Mouse (Mus musculus) neural tube, embryonic 13.5 days (tissue): ENCODE results near the gene Cplx3. TPM values are rescaled to one million over a fixed set of nuclear protein-coding genes. Genes with fewer than 3 reads are reported as not detected.

Source experiments
- ATAC-seq: fragments of 200-750 bp; cut with Nextera tagmentation; 2 replicates; pipeline ENCODE4 v1.8.0; 2017; ENCODE audit warnings: low read depth, mild to moderate bottlenecking, moderate TSS enrichment, moderate library complexity
- H3K27ac ChIP-seq: fragments of 300-500 bp; sonication (generic); replicated peaks from 2 replicates; pipeline ENCODE4 v1.5.1; 2015; ENCODE audit warnings: moderate library complexity, mild to moderate bottlenecking, inconsistent platforms
- H3K27me3 ChIP-seq: fragments of 300-500 bp; sonication (generic); 2 replicates; pipeline ENCODE4 v1.6.1; 2015; ENCODE audit warnings: mild to moderate bottlenecking, inconsistent platforms
- H3K36me3 ChIP-seq: fragments of 300-500 bp; sonication (generic); 2 replicates; pipeline ENCODE4 v1.6.1; 2015; ENCODE audit warnings: mild to moderate bottlenecking, inconsistent platforms
- H3K4me1 ChIP-seq: fragments of 300-500 bp; sonication (generic); replicated peaks from 2 replicates; pipeline ENCODE4 v1.6.1; 2015; ENCODE audit warnings: inconsistent platforms
- H3K4me2 ChIP-seq: fragments of 300-500 bp; sonication (generic); 2 replicates; pipeline ENCODE4 v1.6.1; 2015; ENCODE audit warnings: inconsistent platforms, mild to moderate bottlenecking, moderate library complexity
- H3K4me3 ChIP-seq: fragments of 300-500 bp; sonication (generic); 2 replicates; pipeline ENCODE4 v1.5.1; 2015; ENCODE audit warnings: mild to moderate bottlenecking, inconsistent platforms
- H3K9ac ChIP-seq: fragments of 300-500 bp; sonication (generic); 2 replicates; pipeline ENCODE4 v1.6.1; 2015; ENCODE audit warnings: moderate library complexity, mild to moderate bottlenecking, inconsistent platforms
- H3K9me3 ChIP-seq: fragments of 300-500 bp; sonication (generic); 2 replicates; pipeline ENCODE4 v1.6.1; 2016; ENCODE audit warnings: inconsistent platforms
- WGBS: fragments of 180-500 bp; shearing (Covaris S2); methylation state at CpG from one replicate; pipeline ENCODE4 v1.1.7; 2015; 5-methylcytosine and 5-hydroxymethylcytosine counted together
- polyA plus RNA-seq: library from polyadenylated mRNA; unstranded; fragments of >200 nt; fragmentation: Nextera tagmentation; extraction: Ambion mirVana; gene quantifications from 2 replicates; pipeline ENCODE4 v1.2.1, GENCODE M21; 2015

Gene Cplx3
- polyA plus RNA-seq = not detected in 2 replicates

DNA sequence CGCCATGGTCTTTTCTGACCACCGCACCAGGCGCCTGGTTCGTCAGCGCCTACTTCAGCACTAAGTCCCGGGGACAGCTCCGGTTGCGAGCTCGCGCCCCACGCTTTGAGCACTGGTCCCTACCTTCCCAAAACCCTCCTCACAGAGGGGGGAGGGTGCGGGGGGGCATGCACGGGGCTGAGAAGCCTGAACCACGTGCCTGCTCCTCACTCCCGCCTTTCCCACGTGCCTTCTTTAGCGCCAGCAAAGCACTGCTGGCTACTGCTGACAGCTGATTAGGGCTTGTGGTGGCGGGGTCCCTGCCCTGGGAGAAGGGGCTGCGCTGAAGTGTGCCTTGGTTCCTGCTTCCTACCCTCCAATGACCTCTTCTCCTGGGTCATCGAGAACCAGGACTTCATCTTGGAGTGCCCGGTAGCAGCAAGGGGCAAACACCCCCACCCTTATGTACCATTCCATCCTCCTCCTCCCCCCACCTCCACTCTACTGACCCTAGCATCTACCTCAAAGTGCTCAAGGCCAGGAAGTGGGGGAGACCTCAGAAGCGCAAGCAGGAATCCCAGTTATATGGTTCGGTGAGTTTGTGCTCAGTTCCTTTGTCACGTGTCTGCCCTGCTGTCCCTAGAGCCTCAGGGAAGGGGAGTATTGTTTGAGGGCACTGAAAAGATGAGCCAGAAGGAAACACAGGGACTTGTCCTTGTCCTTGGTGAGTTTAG lies at the start of gene Cplx3:
Gene Cplx3, minus strand, starts transcription at position 143 of the 713 bp plus-strand sequence.
- H3K9me3 ChIP-seq = no peaks in the 10 kb centered on the region
- WGBS = 5% methylated on average over 24 of the region's 24 CpGs
- no peak within 1 kb of the TSS for H3K9ac ChIP-seq
- H3K27ac ChIP-seq = no peak within 1 kb of the TSS
- peaks cover 43% of the 10 kb centered on the region for H3K27me3 ChIP-seq
- H3K4me3 ChIP-seq = no peak within 1 kb of the TSS
- H3K4me2 ChIP-seq = peak within 1 kb of the TSS; percentile 37
- ATAC-seq = peak; percentile 44
- no peaks in the 10 kb centered on the region for H3K36me3 ChIP-seq
- peaks cover 12% of the 10 kb centered on the region for H3K4me1 ChIP-seq

DNA sequence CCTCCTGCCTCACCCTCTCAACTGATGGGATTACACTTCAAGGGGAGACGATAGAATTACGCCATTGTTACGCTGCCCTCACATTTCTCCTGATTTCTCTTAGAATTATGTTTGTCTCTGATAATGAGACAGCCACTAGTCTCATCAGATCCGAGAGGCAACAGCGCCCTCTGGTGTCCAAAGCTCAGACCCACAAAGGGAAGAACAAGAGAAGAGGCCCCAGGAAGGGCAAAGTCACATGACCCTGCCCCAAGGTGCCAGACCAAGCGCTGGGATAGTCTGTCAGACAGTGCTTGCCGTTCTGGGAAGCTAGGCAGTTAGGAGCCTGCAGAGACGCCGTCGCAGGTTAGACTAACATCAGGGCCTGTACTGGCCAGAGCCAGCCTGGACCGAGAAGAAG lies 49.7 kb upstream of the Cplx3 start:
- H3K27me3 ChIP-seq = peaks cover 5% of the 10 kb centered on the region; the same call in 1 of the 2 replicates
- H3K27ac ChIP-seq = no peak overlapping the region
- no peak overlapping the region for H3K4me3 ChIP-seq
- H3K9me3 ChIP-seq = no peaks in the 10 kb centered on the region
- H3K4me1 ChIP-seq = peaks cover 22% of the 10 kb centered on the region
- peak overlapping the region; percentile 53 for H3K9ac ChIP-seq
- peak overlapping the region; percentile 51 for H3K4me2 ChIP-seq
- peak; percentile 58; the same call in 1 of the 2 replicates for ATAC-seq
- no peaks in the 10 kb centered on the region for H3K36me3 ChIP-seq
- 2% methylated on average over 11 of the region's 11 CpGs for WGBS

DNA sequence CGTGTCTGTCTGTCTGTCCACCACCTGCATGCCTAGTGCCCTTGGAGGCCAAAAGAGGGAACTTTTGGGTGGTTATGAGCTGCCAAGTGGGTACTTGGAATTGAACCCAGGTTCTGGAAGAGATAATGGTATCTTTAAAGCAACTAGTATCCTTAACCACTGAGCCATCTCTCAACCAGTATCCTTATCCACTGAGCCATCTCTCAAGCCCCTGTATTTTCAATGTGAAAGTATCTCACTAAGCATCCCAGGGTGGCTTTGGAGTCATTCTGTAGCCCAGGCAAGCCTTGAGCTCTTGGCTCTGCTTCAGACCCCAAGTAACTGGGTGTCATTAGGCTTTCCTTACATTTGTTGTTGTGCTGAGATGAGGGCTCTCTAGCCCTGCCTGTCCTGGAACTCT lies 48.9 kb upstream of the Cplx3 start:
- 94% methylated on average over 1 of the region's 1 CpGs for WGBS
- H3K9me3 ChIP-seq = no peaks in the 10 kb centered on the region
- no peak overlapping the region for H3K27ac ChIP-seq
- no peak overlapping the region for H3K4me2 ChIP-seq
- H3K36me3 ChIP-seq = no peaks in the 10 kb centered on the region
- peaks cover 5% of the 10 kb centered on the region; the same call in 1 of the 2 replicates for H3K27me3 ChIP-seq
- peaks cover 28% of the 10 kb centered on the region for H3K4me1 ChIP-seq
- no peak overlapping the region for H3K4me3 ChIP-seq
- no peak overlapping the region for H3K9ac ChIP-seq
- ATAC-seq = no peak

DNA sequence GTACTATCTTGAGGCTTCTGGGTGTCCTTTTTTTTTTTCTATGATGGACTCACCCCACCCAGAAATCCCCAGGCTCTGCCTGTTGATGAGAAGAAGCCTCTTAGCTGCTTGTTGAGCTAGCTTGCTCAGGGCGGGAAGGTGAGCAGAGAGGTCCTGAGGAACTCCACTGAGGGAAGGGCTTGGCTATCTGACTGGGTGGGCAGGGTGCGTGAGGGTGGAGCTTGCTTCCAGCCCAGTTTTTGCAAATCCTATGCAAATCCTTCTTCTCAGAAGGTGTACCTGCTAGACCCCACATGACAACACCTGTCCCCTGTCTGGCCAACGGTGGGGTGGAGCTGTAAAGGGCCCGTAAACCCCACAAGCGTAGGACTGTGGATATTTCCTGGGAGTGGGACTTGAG lies 47.2 kb upstream of the Cplx3 start, which contains the start of gene Csk:
Gene Csk, minus strand, starts transcription at position 349 of the 400 bp plus-strand sequence.
- Histone ChIP-seq H3K4me1 (peaks cover 28% of the 10 kb centered on the region), H3K27me3 (peaks cover 5% of the 10 kb centered on the region; the same call in 1 of the 2 replicates), H3K27ac (no peak within 1 kb of the TSS), H3K4me2 (no peak within 1 kb of the TSS), H3K4me3 (no peak within 1 kb of the TSS), H3K9me3 (no peaks in the 10 kb centered on the region), H3K36me3 (no peaks in the 10 kb centered on the region), H3K9ac (peak within 1 kb of the TSS; percentile 22; the same call in 1 of the 2 replicates)
- 59% methylated on average over 5 of the region's 5 CpGs for WGBS
- ATAC-seq = no peak

DNA sequence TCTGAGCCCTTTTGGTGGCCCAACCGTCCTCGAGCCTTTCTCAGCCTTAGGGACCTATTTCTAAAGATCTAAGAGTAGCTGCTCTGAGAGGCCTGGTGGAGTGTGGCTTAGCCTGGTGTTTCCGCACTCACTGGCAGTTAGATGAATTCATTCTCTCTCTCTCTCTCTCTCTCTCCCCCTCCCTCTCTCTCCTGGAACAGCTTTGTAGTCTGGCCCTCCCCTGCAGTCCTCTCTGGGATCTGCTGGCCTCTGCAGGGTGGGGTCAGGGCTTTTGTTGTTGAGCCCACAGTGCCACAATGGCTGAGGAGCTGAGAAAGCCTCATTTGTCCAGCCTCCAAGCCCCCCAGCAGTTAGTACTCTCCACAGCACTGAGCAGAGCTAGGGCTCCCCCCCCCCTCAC lies 46.8 kb upstream of the Cplx3 start:
- Histone ChIP-seq H3K27me3 (peaks cover 5% of the 10 kb centered on the region; the same call in 1 of the 2 replicates), H3K4me3 (no peak overlapping the region), H3K9ac (peak overlapping the region; percentile 22; the same call in 1 of the 2 replicates), H3K27ac (no peak overlapping the region), H3K4me1 (peaks cover 28% of the 10 kb centered on the region), H3K9me3 (no peaks in the 10 kb centered on the region), H3K4me2 (no peak overlapping the region), H3K36me3 (no peaks in the 10 kb centered on the region)
- no peak for ATAC-seq
- WGBS = 15% methylated on average over 3 of the region's 3 CpGs

DNA sequence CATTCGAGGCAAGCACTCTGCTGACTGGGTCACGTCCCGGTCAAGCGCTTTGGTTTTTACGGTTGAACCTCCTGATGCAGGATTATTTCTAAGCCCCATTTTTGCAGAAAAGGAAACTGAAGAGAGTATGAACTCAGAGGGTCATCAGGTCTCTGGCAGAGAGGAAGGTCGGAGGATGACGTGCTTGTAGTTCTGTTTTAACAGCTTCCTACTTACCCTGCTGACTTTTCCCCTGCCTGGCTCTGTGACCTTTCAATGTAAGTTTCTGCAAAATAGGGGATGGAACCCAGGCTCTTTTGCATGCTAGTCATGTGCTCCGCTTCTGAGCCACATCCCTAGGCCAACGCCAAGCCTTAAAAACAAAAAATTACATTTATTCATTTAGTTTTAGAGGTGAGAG lies 46.3 kb upstream of the Cplx3 start:
- 69% methylated on average over 9 of the region's 9 CpGs for WGBS
- no peak overlapping the region for H3K27ac ChIP-seq

DNA sequence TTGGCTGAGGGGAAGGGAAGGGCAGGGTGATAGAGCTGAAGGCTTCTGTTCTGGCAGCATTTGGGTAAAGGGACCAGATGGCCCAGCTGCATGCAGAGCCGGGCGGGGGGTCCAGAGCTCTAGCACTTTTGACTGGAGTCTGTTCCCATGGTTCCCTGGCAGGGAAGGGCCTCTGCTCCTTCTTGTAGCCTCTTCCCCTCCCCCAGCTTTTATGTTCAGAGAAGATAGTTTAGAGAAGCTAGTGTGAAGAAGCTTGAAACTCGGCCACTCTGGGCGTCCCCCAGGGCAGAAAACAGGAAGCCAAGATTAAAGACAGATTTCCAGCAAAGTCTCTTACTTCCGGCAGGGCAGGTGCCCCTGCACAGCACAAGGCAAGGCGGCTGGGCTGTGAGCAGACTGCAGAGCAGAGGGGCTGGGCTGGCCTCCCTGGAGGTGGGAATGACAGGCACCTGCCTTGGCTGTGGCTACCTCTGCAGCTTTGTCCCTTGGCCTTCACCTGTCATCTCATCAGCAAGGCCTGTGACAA lies 44.8 kb upstream of the Cplx3 start:
- H3K36me3 ChIP-seq = no peaks in the 10 kb centered on the region
- ATAC-seq = no peak
- peak overlapping the region; percentile 17; the same call in 1 of the 2 replicates for H3K9ac ChIP-seq
- no peaks in the 10 kb centered on the region for H3K9me3 ChIP-seq
- H3K27ac ChIP-seq = no peak overlapping the region; the same call in 1 of the 2 replicates
- H3K4me3 ChIP-seq = no peak overlapping the region
- 34% methylated on average over 6 of the region's 6 CpGs for WGBS
- H3K4me1 ChIP-seq = peaks cover 24% of the 10 kb centered on the region
- H3K4me2 ChIP-seq = no peak overlapping the region
- peaks cover 5% of the 10 kb centered on the region; the same call in 1 of the 2 replicates for H3K27me3 ChIP-seq

More for the DNA sequence above, 46.3 kb upstream of the Cplx3 start:
- no peaks in the 10 kb centered on the region for H3K9me3 ChIP-seq
- H3K27me3 ChIP-seq = peaks cover 5% of the 10 kb centered on the region; the same call in 1 of the 2 replicates
- H3K9ac ChIP-seq = 0 out of 2 replicates have a peak overlapping the region, but pooled peaks have one; percentile 22
- H3K4me1 ChIP-seq = peaks cover 28% of the 10 kb centered on the region
- H3K4me3 ChIP-seq = no peak overlapping the region
- no peak overlapping the region for H3K4me2 ChIP-seq
- ATAC-seq = no peak
- H3K36me3 ChIP-seq = no peaks in the 10 kb centered on the region

DNA sequence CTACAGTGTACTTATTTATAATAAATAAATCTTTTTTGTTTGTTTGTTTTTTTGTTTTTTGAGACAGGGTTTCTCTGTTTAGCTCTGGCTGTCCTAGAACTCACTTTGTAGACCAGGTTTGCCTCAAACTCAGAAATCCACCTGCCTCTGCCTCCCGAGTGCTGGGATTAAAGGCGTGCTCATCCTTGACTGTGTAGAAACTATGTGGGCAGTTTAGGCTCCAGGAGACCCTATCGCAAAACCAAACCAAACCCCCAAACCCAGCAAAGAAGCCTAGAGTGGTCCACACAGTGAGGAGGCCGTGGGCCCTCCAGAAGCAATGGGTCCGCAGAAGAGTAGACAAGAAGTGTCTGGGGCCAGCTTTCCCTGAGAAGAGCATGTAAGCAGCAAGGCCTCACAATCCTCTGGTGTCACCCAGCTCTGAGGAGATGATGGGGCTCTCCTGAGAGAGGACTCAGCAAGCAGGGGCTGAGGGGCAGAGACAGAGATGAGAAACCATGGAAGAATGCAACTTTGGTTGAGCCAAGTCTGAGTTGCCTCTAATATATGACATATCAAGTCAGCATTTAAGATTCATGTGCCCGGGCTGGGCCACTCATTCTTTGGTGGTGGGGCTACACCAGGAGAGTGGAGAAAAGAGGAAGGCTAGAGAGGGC lies 44.2 kb upstream of the Cplx3 start:
- ATAC-seq = no peak
- Histone ChIP-seq H3K36me3 (no peaks in the 10 kb centered on the region), H3K4me1 (peaks cover 20% of the 10 kb centered on the region), H3K27me3 (peaks cover 5% of the 10 kb centered on the region; the same call in 1 of the 2 replicates), H3K27ac (peak overlapping the region; percentile 13; the same call in 1 of the 2 replicates), H3K9me3 (no peaks in the 10 kb centered on the region), H3K4me3 (no peak overlapping the region), H3K9ac (peak overlapping the region; percentile 17; the same call in 1 of the 2 replicates), H3K4me2 (no peak overlapping the region)
- 90% methylated on average over 6 of the region's 6 CpGs for WGBS

DNA sequence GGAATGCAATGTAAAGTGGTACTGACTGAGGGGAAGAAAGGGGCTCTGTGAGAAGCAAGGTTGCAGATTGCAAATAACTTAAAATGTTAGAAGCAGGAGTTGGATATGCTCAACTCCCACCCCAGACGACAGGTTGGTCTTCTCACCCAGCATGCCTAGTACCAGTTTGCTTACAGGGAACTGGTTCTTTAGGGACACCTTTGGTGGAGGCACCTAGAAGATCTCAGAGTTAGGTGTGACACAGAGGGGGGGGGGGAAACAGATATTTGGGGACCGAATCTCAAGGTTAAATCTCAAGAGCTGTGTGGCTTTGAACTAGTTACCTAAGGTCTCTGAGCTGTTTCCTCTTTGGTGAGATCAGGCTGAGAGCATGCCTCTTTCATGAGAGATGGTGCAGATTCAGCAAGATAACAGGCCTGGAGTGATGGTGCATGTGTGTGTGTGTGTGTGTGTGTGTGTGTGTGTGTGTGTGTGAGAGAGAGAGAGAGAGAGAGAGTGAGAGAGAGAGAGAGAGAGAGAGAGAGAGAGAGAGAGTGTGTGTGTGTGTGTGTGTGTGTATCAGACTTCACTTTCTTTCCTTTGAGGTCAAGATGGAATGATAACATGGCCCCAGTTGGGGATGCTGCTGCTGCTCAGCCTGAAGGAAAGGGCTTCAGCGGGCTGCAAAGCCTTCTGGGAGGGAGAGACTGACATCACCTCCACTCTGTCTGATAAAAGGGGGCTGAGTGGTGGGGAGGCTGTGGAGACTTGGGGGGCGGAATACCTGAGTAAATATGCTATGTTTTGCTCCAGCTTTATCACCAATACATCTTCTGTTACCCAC lies 41.4 kb upstream of the Cplx3 start:
- WGBS = 83% methylated on average over 4 of the region's 4 CpGs
- no peak overlapping the region for H3K4me3 ChIP-seq
- H3K4me2 ChIP-seq = no peak overlapping the region
- no peak for ATAC-seq
- peaks cover 33% of the 10 kb centered on the region for H3K4me1 ChIP-seq
- no peaks in the 10 kb centered on the region for H3K36me3 ChIP-seq
- no peaks in the 10 kb centered on the region for H3K9me3 ChIP-seq
- H3K9ac ChIP-seq = no peak overlapping the region
- H3K27me3 ChIP-seq = no peaks in the 10 kb centered on the region
- no peak overlapping the region for H3K27ac ChIP-seq

DNA sequence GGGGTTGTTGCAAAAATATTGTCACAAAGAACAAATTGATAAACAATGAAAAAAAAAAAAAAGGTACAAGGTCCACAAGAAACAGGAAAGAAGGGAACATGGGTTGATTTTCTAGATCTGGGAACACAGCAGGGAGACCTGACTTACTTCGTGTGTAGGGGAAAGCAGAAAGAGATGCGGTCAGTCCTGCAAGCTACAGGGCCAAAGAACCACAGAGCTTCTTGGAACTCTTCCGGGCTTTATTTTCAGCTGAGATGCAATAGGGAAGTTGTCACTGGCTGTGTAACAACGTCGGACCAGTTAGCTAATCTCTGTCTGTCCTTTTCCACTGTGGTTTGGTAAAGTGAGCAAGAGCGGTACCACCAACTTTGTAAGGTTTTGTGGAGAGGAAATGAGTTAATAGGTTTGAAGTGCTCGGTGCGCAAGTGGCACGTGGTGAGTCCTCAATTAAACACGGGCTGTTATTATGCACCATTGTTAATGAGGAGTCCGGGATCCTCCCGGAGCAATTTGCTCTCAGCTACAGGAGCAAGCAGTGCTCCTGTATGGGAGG lies 40.5 kb upstream of the Cplx3 start:
- Histone ChIP-seq H3K4me3 (no peak overlapping the region), H3K9ac (no peak overlapping the region), H3K9me3 (no peaks in the 10 kb centered on the region), H3K4me1 (peaks cover 41% of the 10 kb centered on the region), H3K27ac (no peak overlapping the region), H3K36me3 (peaks cover 6% of the 10 kb centered on the region), H3K4me2 (no peak overlapping the region), H3K27me3 (no peaks in the 10 kb centered on the region)
- 57% methylated on average over 12 of the region's 12 CpGs for WGBS
- ATAC-seq = no peak
